Mouse (Mus musculus): ENCODE results near the gene Has3.

DNA sequence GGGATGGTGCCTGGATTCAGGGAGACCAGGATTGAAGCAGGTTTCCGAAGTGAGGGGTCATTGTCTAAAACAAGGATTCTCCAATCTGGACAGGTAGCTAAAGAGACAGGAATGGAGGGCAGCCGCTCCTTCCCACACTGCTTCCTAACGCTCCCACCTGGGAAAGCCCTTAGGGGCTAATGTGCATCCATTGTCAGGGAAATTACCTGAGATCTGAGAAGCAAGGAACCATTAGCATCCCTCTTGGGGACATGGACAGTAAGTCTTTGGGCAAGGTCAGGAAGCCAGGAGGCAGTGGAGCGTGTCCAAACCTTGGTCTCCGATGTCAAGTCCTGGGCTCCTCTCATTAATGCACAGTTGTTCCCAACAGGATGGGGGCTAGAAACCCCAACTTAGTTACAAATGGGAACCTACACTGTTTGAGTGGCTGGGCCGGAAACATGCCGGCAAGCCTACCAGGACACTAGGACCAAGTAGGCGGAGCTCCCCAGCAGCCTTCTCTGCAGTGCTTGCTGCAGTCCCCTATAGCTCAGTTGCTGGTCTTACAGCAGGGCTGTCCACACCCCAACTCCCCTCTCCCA lies 2.5 kb downstream of the Has3 start:
- TF ChIP-seq CTCF (IDR thresholded peaks at IDR 0.05; ENCODE audit: low read depth, low read length) (no peak), POLR2A (IDR thresholded peaks at IDR 0.05; ENCODE audit: borderline replicate concordance, low read depth, low read length) (no peak)
